Mouse (Mus musculus): ENCODE data around the gene Slc29a1. TPM values are rescaled to one million over a fixed set of nuclear protein-coding genes. Genes with fewer than 3 reads are reported as not detected.

The Slc29a1 gene
- polyA plus RNA-seq, 1 experiment from 2014 or later, result 39.4 TPM

GRCm38 (mm10) chr17:45539664-45540063, 59.7 kb downstream of the Slc29a1 start:
- in situ Hi-C loops (cut with MboI; ENCODE audit: low pct_unique_long_range_greater_than_20kb), result no loop called here
- ChIA-PET CTCF (no interaction called here), POLR2A (no interaction called here)
- no peak for ATAC-seq
- no peak for TF ChIP-seq CTCF (IDR thresholded peaks at IDR 0.05)
- H3K27me3 ChIP-seq, result peaks cover 15% of the 10 kb centered on the region
- DNase-seq (ENCODE audit: low read depth, low spot score), result no peak

GRCm38 (mm10) chr17:45538394-45538793, 61.0 kb downstream of the Slc29a1 start:
- ChIA-PET CTCF (interaction anchor here (0.6 to 1.0 kb wide), 2 partner anchors 9 to 22 kb away, joined by 3 to 5 read pairs; no protein-coding TSS in a partner anchor), POLR2A (no interaction called here)
- ATAC-seq, result no peak
- no peak for DNase-seq (ENCODE audit: low read depth, low spot score)
- in situ Hi-C loops (cut with MboI; ENCODE audit: low pct_unique_long_range_greater_than_20kb), result no loop called here
- TF ChIP-seq CTCF (IDR thresholded peaks at IDR 0.05), result no peak
- peaks cover 18% of the 10 kb centered on the region for H3K27me3 ChIP-seq

- DNase-seq (ENCODE audit: low read depth, low spot score) (no peak), ATAC-seq (no peak)
- H3K27me3 ChIP-seq, result peaks cover 26% of the 10 kb centered on the region
- in situ Hi-C loops (cut with MboI; ENCODE audit: low pct_unique_long_range_greater_than_20kb), result no loop called here
- CTCF ChIA-PET, result no interaction called here
- POLR2A ChIA-PET, result no interaction called here
- TF ChIP-seq CTCF (IDR thresholded peaks at IDR 0.05), result no peak
Observed at GRCm38 (mm10) chr17:45536264-45536663, 63.1 kb downstream of the Slc29a1 start.

Other genes starting within 250 kb of the Slc29a1 start
- gene Cdc5l, start 165.9 kb downstream of the Slc29a1 start, polyA plus RNA-seq (2021), result 59.8 TPM
- gene Spats1, start 124.2 kb downstream of the Slc29a1 start, polyA plus RNA-seq (2021), result 0.51 TPM
- 17.2 TPM for gene Aars2, start 92.8 kb downstream of the Slc29a1 start, polyA plus RNA-seq (2021)
- not detected for gene Tcte1, start 76.2 kb downstream of the Slc29a1 start, polyA plus RNA-seq (2021)
- 14.5 TPM for gene Tmem151b, start 49.9 kb downstream of the Slc29a1 start, polyA plus RNA-seq (2021)
- gene Nfkbie, start 43.9 kb downstream of the Slc29a1 start, polyA plus RNA-seq (2021), result 9.5 TPM
- 98.0 TPM for gene Slc35b2, start 35.7 kb downstream of the Slc29a1 start, polyA plus RNA-seq (2021)
- gene Hsp90ab1, start 26.3 kb downstream of the Slc29a1 start, polyA plus RNA-seq (2021), result 1,835 TPM
- not detected for gene Mymx, start 2.5 kb upstream of the Slc29a1 start, polyA plus RNA-seq (2021)
- gene Capn11, start 59.7 kb upstream of the Slc29a1 start, polyA plus RNA-seq (2021), result not detected
- 108 TPM for gene Mrpl14, start 86.7 kb upstream of the Slc29a1 start, polyA plus RNA-seq (2021)
- gene Tmem63b, start 87.3 kb upstream of the Slc29a1 start, polyA plus RNA-seq (2021), result 109 TPM
- gene 1600014C23Rik, start 134.2 kb upstream of the Slc29a1 start, polyA plus RNA-seq (2021), result not detected

Measured in Patski (cell line).